In the genomic region with DNA sequence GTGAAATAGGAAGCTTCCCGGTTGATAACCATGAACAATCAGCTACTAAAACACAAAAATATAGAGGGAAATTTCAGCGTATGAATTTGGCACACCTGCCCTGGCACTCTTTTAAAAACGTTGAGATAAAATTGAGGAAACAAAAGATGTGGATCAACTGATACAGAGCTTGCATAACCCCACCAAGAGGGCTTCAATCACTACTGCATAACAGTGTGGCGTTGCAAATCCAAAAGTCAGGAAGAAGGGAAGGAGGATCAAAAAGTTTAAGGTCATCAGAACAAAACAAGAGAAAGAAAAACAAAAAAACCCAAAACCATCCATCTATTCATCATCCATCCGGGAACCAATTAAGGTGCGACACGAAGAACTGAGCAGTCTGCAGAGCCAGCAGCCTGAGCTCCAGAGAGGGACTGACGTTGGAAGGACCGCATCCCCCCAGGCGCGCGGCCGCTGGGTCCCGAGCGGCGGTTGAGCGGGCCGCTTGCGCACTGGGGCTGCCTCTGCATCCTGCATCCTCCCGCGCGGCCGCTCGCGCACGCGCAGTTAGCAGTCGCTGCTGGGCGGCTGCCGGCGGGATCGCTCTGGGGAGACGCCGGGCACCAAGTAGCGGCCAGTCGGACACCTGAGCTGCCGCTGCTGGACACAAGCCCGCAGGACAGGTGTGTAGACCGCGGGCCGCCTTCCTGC, we compare ENCODE assay signal across 9 mouse cellular contexts. TPM values are rescaled to one million over a fixed set of nuclear protein-coding genes. Genes with fewer than 3 reads are reported as not detected.
DNase-seq lines count a peak whose midpoint lies in the region; ATAC-seq and TF ChIP-seq lines count a peak whose summit lies in the region.
"Had no signal": no experiment of that assay in that cellular context is flagged by ENCODE, and none has a peak within 500 bp of the region (broad histone marks: within the 10 kb centered on the region; RNA-seq: fewer than 3 reads in every experiment).

Gene Clgn, plus strand, starts transcription at position 552 of the 690 bp plus-strand sequence.

- H3K4me1 ChIP-seq in heart, adult 2 months (ENCODE audit: control insufficient read depth, insufficient read depth, low read length), result no peaks in the 10 kb centered on the region
- no peaks in the 10 kb centered on the region for H3K4me1 ChIP-seq in intestine, postnatal 0 days (replicated peaks; ENCODE audit: control insufficient read depth, insufficient read depth, low read length)
- H3K4me1 ChIP-seq in midbrain, embryonic 13.5 days (replicated peaks), result peaks cover 6% of the 10 kb centered on the region
- no peaks in the 10 kb centered on the region; the same call in 1 of the 2 replicates for H3K4me1 ChIP-seq in stomach, embryonic 14.5 days (ENCODE audit: control insufficient read depth, insufficient read depth, low read length)

- H3K36me3 ChIP-seq in heart, adult 2 months (ENCODE audit: control insufficient read depth, insufficient read depth, low read length), result no peaks in the 10 kb centered on the region
- H3K36me3 ChIP-seq in intestine, postnatal 0 days (ENCODE audit: control insufficient read depth, insufficient read depth), result no peaks in the 10 kb centered on the region
- no peaks in the 10 kb centered on the region for H3K36me3 ChIP-seq in midbrain, embryonic 13.5 days
- no peaks in the 10 kb centered on the region for H3K36me3 ChIP-seq in stomach, embryonic 14.5 days (ENCODE audit: control insufficient read depth, insufficient read depth, low read length)
- H3K36me3 ChIP-seq: G1E had no signal

- no peak within 1 kb of the TSS for H3K27ac ChIP-seq in heart, adult 2 months
- no peak within 1 kb of the TSS for H3K27ac ChIP-seq in intestine, postnatal 0 days (ENCODE audit: low read depth, low read length)
- no peak within 1 kb of the TSS for H3K27ac ChIP-seq in midbrain, embryonic 13.5 days
- no peak within 1 kb of the TSS for H3K27ac ChIP-seq in stomach, embryonic 14.5 days (ENCODE audit: low read length)

- no peak within 1 kb of the TSS for H3K9ac ChIP-seq in heart, adult 2 months (ENCODE audit: low read depth, low read length)
- no peak within 1 kb of the TSS for H3K9ac ChIP-seq in intestine, postnatal 0 days (ENCODE audit: low read depth, low read length)
- peak within 1 kb of the TSS; percentile 78 for H3K9ac ChIP-seq in midbrain, embryonic 13.5 days (replicated peaks)
- H3K9ac ChIP-seq in stomach, embryonic 14.5 days (replicated peaks; ENCODE audit: low read depth, low read length), result no peak within 1 kb of the TSS

- H3K27me3 ChIP-seq in heart, adult 2 months (ENCODE audit: control insufficient read depth, insufficient read depth, low read length), result peaks cover 8% of the 10 kb centered on the region
- peaks cover 21% of the 10 kb centered on the region for H3K27me3 ChIP-seq in intestine, postnatal 0 days (replicated peaks; ENCODE audit: control insufficient read depth, insufficient read depth, low read length)
- H3K27me3 ChIP-seq in midbrain, embryonic 13.5 days, result peaks cover 13% of the 10 kb centered on the region
- peaks cover 16% of the 10 kb centered on the region for H3K27me3 ChIP-seq in stomach, embryonic 14.5 days (ENCODE audit: control insufficient read depth, insufficient read depth, low read length)

- no peak for TF ChIP-seq POLR2A in heart, adult 2 months (IDR thresholded peaks at IDR 0.05; ENCODE audit: insufficient read depth, low read depth, low read length)

- TF ChIP-seq EP300 in heart, adult 2 months (IDR thresholded peaks at IDR 0.05; ENCODE audit: insufficient read depth, low read depth, low read length), result no peak

- peak within 1 kb of the TSS; percentile 62 for H3K4me2 ChIP-seq in intestine, postnatal 0 days (replicated peaks; ENCODE audit: low read depth)
- peak within 1 kb of the TSS; percentile 81 for H3K4me2 ChIP-seq in midbrain, embryonic 13.5 days (replicated peaks)
- H3K4me2 ChIP-seq in stomach, embryonic 14.5 days (replicated peaks; ENCODE audit: low read depth, low read length), result peak within 1 kb of the TSS; percentile 53

- no peak for ATAC-seq in intestine, postnatal 0 days
- ATAC-seq in midbrain, embryonic 13.5 days, result peak; percentile 98
- ATAC-seq in stomach, embryonic 14.5 days (ENCODE audit: insufficient number of reproducible peaks, insufficient read depth, low FRiP score, low read depth), result no peak

- TF ChIP-seq CTCF in heart, adult 2 months (IDR thresholded peaks at IDR 0.05), result no peak
- no peak for TF ChIP-seq CTCF in intestine, postnatal 0 days (IDR thresholded peaks at IDR 0.05; ENCODE audit: low read depth)

- no peaks in the 10 kb centered on the region for H3K9me3 ChIP-seq in intestine, postnatal 0 days (ENCODE audit: control insufficient read depth)
- no peaks in the 10 kb centered on the region for H3K9me3 ChIP-seq in midbrain, embryonic 13.5 days
- H3K9me3 ChIP-seq in stomach, embryonic 14.5 days (ENCODE audit: control insufficient read depth, low read depth, low read length), result no peaks in the 10 kb centered on the region

- no peaks in the 10 kb centered on the region for H3K79me2 ChIP-seq in heart, adult 2 months (replicated peaks; ENCODE audit: control insufficient read depth, insufficient read depth, low read length)

- H3K4me3 ChIP-seq in heart, adult 2 months, result no peak within 1 kb of the TSS
- peak within 1 kb of the TSS; percentile 32 for H3K4me3 ChIP-seq in intestine, postnatal 0 days (ENCODE audit: low read depth, low read length)
- H3K4me3 ChIP-seq in midbrain, embryonic 13.5 days (replicated peaks), result peak within 1 kb of the TSS; percentile 69
- peak within 1 kb of the TSS; percentile 37 for H3K4me3 ChIP-seq in stomach, embryonic 14.5 days (ENCODE audit: low read depth, low read length)

- intact Hi-C loops in heart, adult 2 months (cut with DNase I), result no loop called here
- intact Hi-C loops in left cerebral cortex, postnatal 4 days (cut with DNase I), result no loop called here

- peak; percentile 25 to 35 for DNase-seq in heart, adult 2 months
- no peak for DNase-seq in heart, adult 8-10 months (ENCODE audit: low spot score)
- DNase-seq in cerebellum, postnatal 10 days, result peak; percentile 74 to 85
- DNase-seq in frontal cortex, adult 2 months (ENCODE audit: extremely low spot score in 1 of 2, low spot score in 1 of 2), result peak; percentile 21 to 80
- peak; percentile 73 for DNase-seq in left cerebral cortex, postnatal 4 days

- WGBS in heart, adult 2 months, result 3% methylated on average over 41 of the region's 41 CpGs
- 4% methylated on average over 41 of the region's 41 CpGs for WGBS in intestine, postnatal 0 days
- WGBS in midbrain, embryonic 13.5 days, result 4% methylated on average over 41 of the region's 41 CpGs
- WGBS in stomach, embryonic 14.5 days, result 5% methylated on average over 41 of the region's 41 CpGs

RNA-seq across cellular contexts. Expression of gene Clgn, which starts in this region (rescaled TPM):
- not detected for total RNA-seq in heart, adult 2 months (2021)
- 0.08 and 0.12 TPM in 2 replicates for polyA plus RNA-seq in heart, adult 2 months (2012; rRNA removed)
- total RNA-seq in heart, adult 8-10 months (2022), result not detected
- 8.9 and 9.2 TPM in 2 replicates for polyA plus RNA-seq in frontal cortex, adult 2 months (2012; rRNA removed)
- 0.13 and 0.18 TPM in 2 replicates for polyA plus RNA-seq in intestine, postnatal 0 days (2015; fragmentation: Nextera tagmentation; extraction: Ambion mirVana)
- total RNA-seq in left cerebral cortex, postnatal 4 days (2021), result 10 to 100 TPM in 1 of 2 experiments, 1 to 10 TPM in 1; 9.6 to 10.0 TPM
- 6.5 and 6.8 TPM in 2 replicates for polyA plus RNA-seq in midbrain, embryonic 13.5 days (2015; fragmentation: Nextera tagmentation; extraction: Ambion mirVana)
- 0.33 and 0.84 TPM in 2 replicates for polyA plus RNA-seq in stomach, embryonic 14.5 days (2014; fragmentation: Nextera tagmentation; extraction: Ambion mirVana)
- polyA plus RNA-seq: G1E had no signal

Comparison
In these comparisons a context has a peak if more than half of its experiments do, and no peak if none do; other contexts are left out.
1. RNA of gene Clgn (total RNA-seq): 9.6 to 10.0 TPM in left cerebral cortex, postnatal 4 days; not detected in heart, adult 8-10 months and not detected in heart, adult 2 months; every median in the first group is over 10 times any median in the second.
2. Peak in DNase-seq in heart, adult 2 months; RNA of the gene not detected or under 1 TPM.
3. Peak in every context shown above with its lines, with median percentiles within 50 percentile points of each other: H3K4me2 ChIP-seq.